Mouse (Mus musculus): ENCODE data around the gene Shisal1.

Shisal1 gene

DNA sequence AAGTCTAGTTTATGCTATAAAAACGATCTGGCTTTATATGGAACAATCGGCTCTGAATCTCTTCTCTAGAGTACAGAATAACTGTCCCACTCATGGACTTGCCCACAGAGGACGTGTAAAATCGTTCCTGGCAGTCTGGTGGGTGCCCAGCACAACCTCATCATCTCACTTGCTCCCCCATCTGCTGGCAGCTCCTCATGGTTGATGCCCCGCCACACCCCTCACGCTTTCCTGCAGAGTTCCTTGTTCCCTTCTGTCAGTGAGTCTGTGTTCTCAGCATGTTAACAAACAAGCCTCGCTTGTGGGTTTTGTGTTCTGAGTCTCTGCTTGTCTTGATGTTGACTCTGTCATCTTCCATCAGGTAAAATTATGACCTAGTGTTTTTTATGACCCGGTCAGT, 79.5 kb downstream of the Shisal1 start:
- DNase-seq = no peak

DNA sequence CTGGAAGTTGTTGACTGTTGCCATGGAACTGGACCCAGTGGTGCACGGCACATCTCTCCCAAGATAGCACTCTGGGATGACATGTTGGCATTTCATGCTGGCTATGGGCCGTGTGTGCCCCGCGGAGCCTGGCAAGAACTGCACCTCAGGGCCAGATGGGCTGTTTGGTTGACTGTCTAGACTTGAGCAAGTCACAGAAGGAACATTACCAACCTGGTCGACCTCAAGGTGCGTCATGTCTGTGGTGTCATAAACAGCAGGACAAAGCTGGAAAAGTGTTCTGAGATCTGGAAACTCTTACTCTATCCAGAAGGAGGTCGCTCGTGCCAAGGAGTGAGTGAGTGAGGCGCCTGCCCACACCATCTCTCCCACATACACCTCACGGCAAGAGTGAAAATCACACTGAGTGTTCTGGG, 80.3 kb downstream of the Shisal1 start:
- DNase-seq = peak; percentile 67

DNA sequence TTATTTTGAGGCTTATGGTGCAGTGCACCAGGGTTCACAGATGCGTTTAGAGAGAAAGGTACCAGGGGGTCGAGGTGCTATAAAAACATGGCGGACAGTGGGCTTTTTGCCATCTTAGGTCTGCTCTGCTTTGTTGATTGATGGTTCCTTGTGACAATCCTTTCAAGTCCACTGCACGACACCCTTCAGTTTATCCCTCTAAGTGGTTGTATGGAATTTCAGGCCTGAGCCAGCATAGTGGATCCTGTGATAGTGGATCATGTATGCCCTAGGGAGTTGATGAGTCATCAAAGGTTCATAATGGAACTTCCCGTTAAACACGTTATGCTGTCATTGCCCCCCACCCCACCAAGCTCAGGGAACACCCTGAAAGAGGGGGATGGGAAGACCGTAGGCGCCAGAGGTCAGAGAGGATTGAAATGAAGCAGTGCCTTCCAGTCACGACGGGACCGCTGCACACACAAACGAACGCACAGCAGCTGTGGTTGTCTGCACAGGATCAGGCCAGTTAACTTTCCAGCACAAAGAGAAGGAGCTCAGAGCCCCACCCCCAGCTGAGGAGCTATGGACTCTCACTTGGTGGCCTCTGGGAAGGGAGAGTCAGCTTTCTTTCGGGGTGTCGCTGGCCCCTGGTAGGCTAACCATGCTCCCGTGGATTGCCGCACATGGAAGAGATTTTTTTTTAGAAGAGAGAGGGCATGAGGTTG, 81.1 kb downstream of the Shisal1 start:
- no peak for DNase-seq

DNA sequence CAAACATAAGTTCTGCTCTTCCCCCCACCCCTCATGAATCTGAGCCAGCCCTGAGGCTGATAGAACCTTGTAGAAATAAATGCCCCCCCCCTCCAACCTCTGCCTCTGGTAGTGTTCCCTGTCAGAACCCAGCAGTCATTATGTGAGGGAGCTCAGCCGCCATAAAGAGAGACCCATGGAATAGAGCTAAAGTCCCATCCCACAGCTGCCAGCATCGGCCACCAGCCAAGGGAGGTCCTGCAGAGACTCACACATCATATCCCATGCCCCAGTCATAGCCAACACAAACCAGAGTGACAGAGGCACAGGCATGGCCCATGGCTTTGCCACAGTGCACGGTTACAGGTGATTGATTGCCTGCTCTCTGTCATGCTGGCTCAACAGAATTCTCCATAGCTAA, 82.2 kb downstream of the Shisal1 start:
- DNase-seq = no peak

DNA sequence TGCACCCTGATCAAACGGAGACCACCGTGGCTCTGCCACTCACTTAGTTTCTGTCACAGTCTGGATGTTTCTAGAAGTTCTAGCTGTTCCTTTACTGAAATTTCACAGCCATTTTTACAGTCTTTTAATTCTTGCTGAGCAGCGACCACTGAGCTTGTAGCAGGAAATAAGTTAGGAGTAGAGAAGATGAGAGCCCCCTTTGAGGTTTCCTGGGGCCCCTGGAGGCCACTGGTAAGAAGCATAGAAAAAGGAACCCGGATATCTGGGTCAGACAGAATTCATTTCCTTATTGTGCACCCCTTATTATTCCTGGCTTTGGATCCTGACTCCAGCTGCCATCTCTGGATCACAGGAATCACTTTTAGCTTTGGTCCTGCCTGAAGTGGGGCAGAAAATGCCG, 91.8 kb downstream of the Shisal1 start:
- DNase-seq = no peak

DNA sequence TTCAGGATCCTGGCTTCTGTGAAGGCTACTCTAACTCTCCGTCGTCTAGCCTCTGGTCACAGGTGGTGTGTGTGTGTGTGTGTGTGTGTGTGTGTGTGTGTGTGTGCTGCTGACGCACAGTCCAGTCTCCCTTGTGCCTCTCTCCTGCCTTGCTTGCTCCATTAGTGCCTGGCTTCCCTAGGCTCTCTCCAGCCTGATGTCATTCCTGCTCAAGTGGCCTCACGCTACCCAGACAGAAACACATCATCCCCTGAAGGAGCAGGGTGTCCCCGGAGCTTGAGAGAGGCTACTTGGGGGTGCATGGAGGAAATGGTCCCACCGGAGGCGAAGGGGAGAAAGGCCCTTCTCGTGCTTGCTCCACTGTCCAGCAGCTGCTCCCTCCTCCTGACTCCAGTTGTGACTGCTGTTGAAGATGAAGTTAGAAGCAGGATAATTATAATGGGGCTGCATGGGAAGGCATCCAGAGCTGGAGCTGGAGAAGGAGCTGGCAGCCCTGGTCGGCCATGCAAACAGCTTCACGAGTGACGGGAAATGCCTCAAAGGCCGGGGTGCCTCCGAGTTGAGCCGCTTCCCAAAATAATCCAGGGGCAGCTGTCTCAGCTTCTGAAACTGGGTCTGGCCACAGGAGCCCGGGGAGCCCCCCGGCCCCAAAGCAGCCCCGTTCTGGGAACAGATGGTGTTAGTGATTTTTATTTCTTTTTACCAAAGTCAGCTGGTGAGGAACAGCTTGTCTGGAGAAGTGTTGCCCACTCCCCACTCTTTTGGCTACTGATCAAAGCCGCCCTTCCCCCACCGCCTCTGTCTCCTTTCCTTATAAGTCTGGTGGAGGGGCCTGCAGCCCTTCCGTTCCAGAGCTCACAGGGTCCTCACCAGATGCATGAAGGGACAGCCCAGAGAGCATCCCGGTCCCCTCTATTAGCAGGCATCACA, 94.7 kb downstream of the Shisal1 start:
- peak; percentile 60 for DNase-seq

DNA sequence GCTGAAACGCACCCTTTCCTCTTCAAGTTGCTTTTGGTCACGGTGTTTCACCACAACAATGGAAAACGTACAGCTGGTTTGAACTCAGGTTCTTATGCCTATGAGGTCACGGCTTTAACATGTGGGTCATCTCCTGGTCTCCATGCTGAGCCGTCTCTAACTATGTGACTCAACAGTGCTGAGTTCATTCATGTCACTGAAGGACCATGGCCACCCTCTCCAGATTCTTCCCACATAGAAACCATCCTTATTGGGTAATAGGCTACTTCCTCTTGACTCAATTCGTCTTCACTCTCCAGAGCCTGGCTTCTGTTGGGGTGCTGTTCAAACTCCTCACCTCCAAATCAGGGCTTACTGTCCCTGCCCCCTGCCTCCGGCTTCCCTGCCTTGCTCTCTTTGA, 95.6 kb downstream of the Shisal1 start:
- DNase-seq = no peak

DNA sequence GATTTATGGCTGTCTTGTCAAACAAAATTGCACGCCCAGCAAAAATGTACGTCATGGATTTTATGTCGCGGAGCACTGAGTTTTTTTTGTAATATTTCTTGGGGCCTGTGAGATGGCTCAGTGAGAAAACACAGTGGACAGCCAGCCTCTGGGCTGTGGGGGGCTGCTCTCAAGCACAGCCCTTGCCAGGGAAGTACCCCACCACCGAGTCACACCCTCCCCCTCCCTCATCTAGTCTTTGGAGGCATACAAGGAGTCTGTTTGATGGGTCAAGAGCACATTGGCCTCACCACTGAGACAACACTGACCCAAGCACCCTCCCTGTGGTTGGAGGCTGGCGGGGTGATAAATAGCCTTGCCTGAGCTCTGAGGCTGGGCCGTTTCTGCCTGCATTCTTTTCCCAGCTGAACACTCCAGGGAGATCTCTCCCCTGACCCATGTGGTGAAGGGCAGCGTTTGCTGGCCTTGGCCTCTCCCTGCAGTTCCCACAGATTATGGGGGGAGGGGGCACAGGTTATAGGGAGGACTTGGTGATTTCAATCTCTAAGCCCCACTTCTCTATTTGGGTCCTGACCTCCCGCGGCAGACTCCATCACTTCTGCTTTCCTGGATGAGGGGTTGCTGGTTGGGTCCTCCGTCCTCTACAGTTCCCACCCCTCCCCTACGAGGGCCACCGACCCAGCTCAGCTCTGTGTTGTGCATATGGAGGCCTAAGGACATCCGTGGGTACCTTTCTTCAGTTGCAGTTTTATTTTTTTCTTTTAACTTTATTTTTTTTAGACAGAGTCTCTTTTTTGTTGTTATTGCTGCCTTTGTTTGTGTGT, 96.8 kb downstream of the Shisal1 start:
- DNase-seq = no peak

DNA sequence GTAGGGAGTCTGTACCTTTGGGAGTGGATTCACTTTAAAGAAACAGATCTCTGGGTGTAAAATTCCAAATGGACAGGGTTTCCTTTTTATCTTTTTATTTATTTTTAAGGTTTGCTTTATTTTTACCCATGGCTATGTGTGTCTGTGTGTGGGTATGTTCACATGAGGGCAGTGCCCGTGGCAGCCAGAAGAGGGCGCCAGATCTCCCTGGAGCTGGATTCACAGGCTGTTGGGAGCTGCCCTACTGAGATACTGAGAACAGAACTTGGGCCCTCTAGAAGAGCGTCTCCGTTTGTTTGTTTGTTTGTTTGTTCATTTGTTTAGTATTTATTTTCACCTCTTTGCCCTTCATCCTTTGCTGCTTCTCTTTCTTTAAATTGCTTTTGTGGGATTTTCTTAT, 98.1 kb downstream of the Shisal1 start:
- no peak for DNase-seq

DNA sequence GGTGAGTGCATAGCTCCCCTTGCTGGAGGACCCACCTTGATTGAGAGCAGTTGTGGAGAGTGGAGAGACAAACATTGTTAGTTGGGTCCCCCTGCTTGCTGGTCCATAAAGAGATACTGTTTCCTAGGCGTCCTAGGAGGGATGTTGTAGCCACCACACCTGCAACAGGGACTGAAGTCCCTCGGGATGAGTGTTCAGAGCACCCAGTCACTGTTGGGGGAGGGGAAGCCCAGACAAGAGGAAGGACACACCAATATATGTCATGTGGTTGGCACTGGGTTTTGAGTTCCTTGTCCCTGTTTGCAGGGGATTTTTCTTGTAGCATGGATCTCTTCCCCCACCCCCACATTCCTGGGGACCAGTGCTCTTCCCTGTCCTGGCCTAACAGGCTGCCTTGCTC, 106.0 kb downstream of the Shisal1 start:
- peak; percentile 30 for DNase-seq

DNA sequence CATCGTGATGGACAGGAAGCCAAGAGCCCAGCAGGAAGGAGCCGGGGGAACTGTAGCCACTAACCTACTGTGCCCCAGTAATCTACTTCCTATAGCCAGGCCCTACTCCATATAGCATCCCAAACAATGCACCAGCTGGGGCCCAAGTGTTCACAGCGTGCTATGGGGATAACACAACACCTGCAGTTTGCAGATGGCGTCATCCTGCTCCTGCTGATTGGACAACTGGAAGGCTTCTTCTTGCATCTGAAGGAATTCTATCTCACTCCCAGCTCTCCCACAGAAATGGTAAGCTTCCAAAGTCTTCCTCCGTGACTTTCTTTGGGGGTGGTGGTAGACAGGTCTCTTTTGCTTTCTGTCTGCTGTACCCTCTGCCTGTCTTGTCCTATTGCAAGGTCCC, 109.3 kb downstream of the Shisal1 start:
- peak; percentile 45 for DNase-seq

DNA sequence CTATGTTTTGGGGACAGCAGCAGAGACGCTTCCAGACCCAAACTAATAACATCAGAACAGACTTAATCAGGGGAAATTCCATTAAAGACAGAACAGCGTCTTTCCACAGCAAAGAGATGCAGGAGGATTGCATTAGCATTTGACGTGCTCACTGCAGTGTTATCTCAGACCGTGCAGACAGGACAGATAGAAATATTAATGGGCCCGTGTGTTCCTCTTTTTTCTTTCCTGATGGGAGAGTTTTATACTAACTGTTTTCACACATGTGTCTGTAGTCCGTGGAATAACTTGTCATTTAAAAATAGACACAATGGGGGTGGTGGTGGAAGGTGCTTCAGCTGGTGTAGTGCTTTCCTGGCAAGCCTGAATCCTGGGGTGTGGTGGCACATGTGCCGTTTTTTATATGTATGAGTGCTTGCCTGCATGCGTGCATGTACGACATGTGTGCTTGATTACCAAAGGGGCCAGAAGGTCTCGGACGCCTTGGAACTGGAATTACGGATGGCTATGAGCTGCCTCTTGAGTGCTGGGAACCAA, 110.5 kb downstream of the Shisal1 start:
- DNase-seq = peak; percentile 69

DNA sequence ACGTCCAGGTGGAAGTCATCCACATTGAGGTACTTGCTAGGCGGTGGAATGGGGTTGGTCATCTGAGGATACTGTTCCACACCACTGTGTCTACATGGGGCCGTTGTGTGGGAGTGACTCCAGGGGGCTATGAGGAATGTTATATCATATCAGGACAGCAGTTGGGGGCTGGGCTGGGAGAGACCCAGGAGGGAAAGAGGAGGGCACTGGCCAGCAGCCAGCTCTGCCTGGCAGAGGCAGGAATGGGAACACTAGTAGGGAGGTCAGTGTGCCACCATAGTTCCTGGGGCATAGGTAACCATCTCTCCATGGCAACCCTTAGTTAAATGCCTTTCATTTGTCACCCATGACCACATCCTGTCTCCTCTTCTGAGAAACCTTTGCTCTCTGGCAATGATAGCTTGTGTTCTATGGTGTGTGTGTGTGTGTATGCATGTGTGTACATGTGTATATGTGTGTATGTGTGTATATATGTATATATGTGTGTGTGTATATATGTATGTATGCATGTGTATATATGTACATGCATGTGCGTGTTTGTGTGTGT, 115.8 kb downstream of the Shisal1 start:
- no peak for DNase-seq

DNA sequence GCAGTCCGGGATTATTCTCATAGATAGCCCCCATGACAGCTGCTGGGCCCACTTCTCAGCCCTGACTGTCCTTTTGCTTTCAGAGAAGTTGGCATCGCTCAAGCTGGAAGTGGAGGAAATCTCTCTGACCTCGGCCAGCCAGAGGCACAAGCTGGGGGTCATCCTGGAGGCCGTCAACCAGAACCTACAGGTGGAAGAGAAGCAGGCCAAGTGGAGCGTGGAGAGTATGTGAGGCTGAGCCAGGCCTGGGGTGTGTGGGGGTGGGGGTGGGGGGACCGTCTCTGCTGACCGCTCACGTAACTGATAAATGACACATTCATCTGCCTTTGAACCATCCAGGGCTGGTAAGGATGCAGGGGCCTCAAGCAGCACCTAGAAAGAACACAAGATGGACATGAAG, 117.0 kb downstream of the Shisal1 start:
- DNase-seq = no peak
